Mouse (Mus musculus): ENCODE results near the gene Eva1b. TPM values are rescaled to one million over a fixed set of nuclear protein-coding genes. Genes with fewer than 3 reads are reported as not detected.

The Eva1b gene
- polyA plus RNA-seq, 2 experiments, result 11.9 to 12.0 TPM

GRCm38 (mm10) chr4:126103057-126103581, 44.4 kb upstream of the Eva1b start:
- TF ChIP-seq CTCF (IDR thresholded peaks at IDR 0.05; ENCODE audit: low read depth) (no peak), EP300 (IDR thresholded peaks at IDR 0.05; ENCODE audit: low read depth) (peak; percentile 55)
- Histone ChIP-seq H3K36me3 (replicated peaks; ENCODE audit: control insufficient read depth, insufficient read depth, low read depth) (peaks cover 3% of the 10 kb centered on the region), H3K9me3 (ENCODE audit: control insufficient read depth, low read length) (no peaks in the 10 kb centered on the region), H3K9ac (replicated peaks) (peak overlapping the region; percentile 86), H3K4me1 (replicated peaks; ENCODE audit: control insufficient read depth in 2 of 2, insufficient read depth in 2 of 2, low read length in 1 of 2) (peaks cover 43 to 49% of the 10 kb centered on the region in 2 experiments), H3K27ac (peak overlapping the region; percentile 100), H3K27me3 (ENCODE audit: control insufficient read depth, insufficient read depth, low read length) (no peaks in the 10 kb centered on the region), H3K4me2 (ENCODE audit: low read depth) (peak overlapping the region; percentile 100), H3K4me3 (ENCODE audit: insufficient read depth in 1 of 2, low read depth in 2 of 2, low read length in 2 of 2) (peak overlapping the region; percentile 66 to 76)
- peak; percentile 84 for ATAC-seq (ENCODE audit: insufficient read depth)
- peak; percentile 91 to 95 (median 93) for DNase-seq (ENCODE audit: low read depth in 3 of 3, low spot score in 3 of 3)
- 0% methylated on average over 15 of the region's 15 CpGs for WGBS (ENCODE audit: insufficient replicate concordance)

- TF ChIP-seq CTCF (IDR thresholded peaks at IDR 0.05; ENCODE audit: low read depth), result peak; percentile 91
- no peak for TF ChIP-seq EP300 (IDR thresholded peaks at IDR 0.05; ENCODE audit: low read depth)
- H3K4me1 ChIP-seq (replicated peaks; ENCODE audit: control insufficient read depth in 2 of 2, insufficient read depth in 2 of 2, low read length in 1 of 2), result peaks cover 43 to 47% of the 10 kb centered on the region in 2 experiments
- WGBS (ENCODE audit: insufficient replicate concordance), result under 1% methylated on average over 34 of the region's 34 CpGs
These were observed 43.9 kb upstream of the Eva1b start, which contains the start of gene Stk40 for GRCm38 (mm10) chr4:126103590-126104068. Stk40 (plus strand) TSS chr4:126103957.

GRCm38 (mm10) chr4:126104261-126105075, 43.1 kb upstream of the Eva1b start:
- H3K27me3 ChIP-seq (ENCODE audit: control insufficient read depth, insufficient read depth, low read length), result no peaks in the 10 kb centered on the region
- peak overlapping the region; percentile 100 for H3K4me2 ChIP-seq (ENCODE audit: low read depth)
- H3K4me1 ChIP-seq (replicated peaks; ENCODE audit: control insufficient read depth in 2 of 2, insufficient read depth in 2 of 2, low read length in 1 of 2), result peaks cover 35 to 43% of the 10 kb centered on the region in 2 experiments
- peak overlapping the region; percentile 90 for H3K9ac ChIP-seq (replicated peaks)
- under 1% methylated on average over 34 of the region's 34 CpGs for WGBS (ENCODE audit: insufficient replicate concordance)
- TF ChIP-seq EP300 (IDR thresholded peaks at IDR 0.05; ENCODE audit: low read depth) (no peak), CTCF (IDR thresholded peaks at IDR 0.05; ENCODE audit: low read depth) (no peak)
- H3K36me3 ChIP-seq (replicated peaks; ENCODE audit: control insufficient read depth, insufficient read depth, low read depth), result no peaks in the 10 kb centered on the region
- H3K4me3 ChIP-seq (ENCODE audit: insufficient read depth in 1 of 2, low read depth in 2 of 2, low read length in 2 of 2), result peak overlapping the region; percentile 66 to 76
- peak overlapping the region; percentile 32 for H3K27ac ChIP-seq
- H3K9me3 ChIP-seq (ENCODE audit: control insufficient read depth, low read length), result no peaks in the 10 kb centered on the region
- peak; percentile 2; the same call in 1 of the 2 replicates for ATAC-seq (ENCODE audit: insufficient read depth)
- no peak for DNase-seq (ENCODE audit: low read depth in 3 of 3, low spot score in 3 of 3)

More at GRCm38 (mm10) chr4:126103590-126104068, 43.9 kb upstream of the Eva1b start, which contains the start of gene Stk40:
- Histone ChIP-seq H3K9me3 (ENCODE audit: control insufficient read depth, low read length) (no peaks in the 10 kb centered on the region), H3K9ac (replicated peaks) (peak within 1 kb of the TSS; percentile 90), H3K4me2 (ENCODE audit: low read depth) (peak within 1 kb of the TSS; percentile 100), H3K27me3 (ENCODE audit: control insufficient read depth, insufficient read depth, low read length) (no peaks in the 10 kb centered on the region), H3K27ac (peak within 1 kb of the TSS; percentile 100), H3K36me3 (replicated peaks; ENCODE audit: control insufficient read depth, insufficient read depth, low read depth) (no peaks in the 10 kb centered on the region), H3K4me3 (ENCODE audit: insufficient read depth in 1 of 2, low read depth in 2 of 2, low read length in 2 of 2) (peak within 1 kb of the TSS; percentile 66 to 76)
- ATAC-seq (ENCODE audit: insufficient read depth), result peak; percentile 88
- DNase-seq (ENCODE audit: low read depth in 3 of 3, low spot score in 3 of 3), result peak; percentile 95 to 97 (median 97)

GRCm38 (mm10) chr4:126105131-126105783, 42.3 kb upstream of the Eva1b start:
- peak overlapping the region; percentile 100 for H3K4me2 ChIP-seq (ENCODE audit: low read depth)
- H3K4me1 ChIP-seq (replicated peaks; ENCODE audit: control insufficient read depth in 2 of 2, insufficient read depth in 2 of 2, low read length in 1 of 2), result peaks cover 31 to 43% of the 10 kb centered on the region in 2 experiments
- no peak overlapping the region; the same call in 1 of the 2 replicates for H3K9ac ChIP-seq (replicated peaks)
- no peak for DNase-seq (ENCODE audit: low read depth in 3 of 3, low spot score in 3 of 3)
- H3K9me3 ChIP-seq (ENCODE audit: control insufficient read depth, low read length), result no peaks in the 10 kb centered on the region
- H3K27me3 ChIP-seq (ENCODE audit: control insufficient read depth, insufficient read depth, low read length), result no peaks in the 10 kb centered on the region
- no peak overlapping the region for H3K27ac ChIP-seq
- no peaks in the 10 kb centered on the region for H3K36me3 ChIP-seq (replicated peaks; ENCODE audit: control insufficient read depth, insufficient read depth, low read depth)
- WGBS (ENCODE audit: insufficient replicate concordance), result 71% methylated on average over 7 of the region's 7 CpGs
- peak overlapping the region in 1 of 2 experiments; percentile 76; a peak in 1 of 4 replicates for H3K4me3 ChIP-seq (ENCODE audit: insufficient read depth in 1 of 2, low read depth in 2 of 2, low read length in 2 of 2)
- no peak for ATAC-seq (ENCODE audit: insufficient read depth)
- TF ChIP-seq CTCF (IDR thresholded peaks at IDR 0.05; ENCODE audit: low read depth), result no peak
- TF ChIP-seq EP300 (IDR thresholded peaks at IDR 0.05; ENCODE audit: low read depth), result no peak
